17 mouse cellular contexts compared by ENCODE assay signal in genomic region chr10:40843841-40844240, GRCm38 (mm10). TPM values are rescaled to one million over a fixed set of nuclear protein-coding genes. Genes with fewer than 3 reads are reported as not detected.
A peak's percentile ranks its signal among the peaks of the same experiment; 100 is the strongest.
DNase-seq lines count a peak whose midpoint lies in the region; ATAC-seq and TF ChIP-seq lines count a peak whose summit lies in the region.
"Had no signal": no experiment of that assay in that cellular context is flagged by ENCODE, and none has a peak within 500 bp of the region (broad histone marks: within the 10 kb centered on the region; RNA-seq: fewer than 3 reads in every experiment).

No protein-coding gene starts in this region.

- no peaks in the 10 kb centered on the region for H3K79me2 ChIP-seq in heart, adult 2 months (replicated peaks; ENCODE audit: control insufficient read depth, insufficient read depth, low read length)

- no peak overlapping the region for H3K9ac ChIP-seq in heart, embryonic 11.5 days (ENCODE audit: low read depth, low read length)
- no peak overlapping the region for H3K9ac ChIP-seq in heart, adult 2 months (ENCODE audit: low read depth, low read length)
- H3K9ac ChIP-seq: liver, embryonic 12.5 days had no signal

- H3K4me1 ChIP-seq in heart, embryonic 11.5 days (ENCODE audit: control insufficient read depth, insufficient read depth, low read length): peaks cover 6% of the 10 kb centered on the region; the same call in 1 of the 2 replicates
- peaks cover 2% of the 10 kb centered on the region for H3K4me1 ChIP-seq in heart, adult 2 months (ENCODE audit: control insufficient read depth, insufficient read depth, low read length)
- no peaks in the 10 kb centered on the region for H3K4me1 ChIP-seq in testis, adult 2 months (ENCODE audit: control insufficient read depth, insufficient read depth, low read length)
- H3K4me1 ChIP-seq: liver, embryonic 12.5 days had no signal

- TF ChIP-seq POLR2A in heart, adult 2 months (IDR thresholded peaks at IDR 0.05; ENCODE audit: insufficient read depth, low read depth, low read length): no peak
- TF ChIP-seq POLR2A in testis, adult 2 months (IDR thresholded peaks at IDR 0.05; ENCODE audit: control insufficient read depth, low read depth, low read length): no peak

- no peak for ATAC-seq in heart, embryonic 11.5 days (replicated peaks; ENCODE audit: insufficient number of reproducible peaks, low FRiP score, low TSS enrichment)
- ATAC-seq: liver, embryonic 12.5 days; lung, postnatal 0 days had no signal

- H3K27me3 ChIP-seq in heart, embryonic 11.5 days (ENCODE audit: control insufficient read depth, insufficient read depth, low read length): no peaks in the 10 kb centered on the region
- H3K27me3 ChIP-seq in heart, adult 2 months (ENCODE audit: control insufficient read depth, insufficient read depth, low read length): no peaks in the 10 kb centered on the region
- no peaks in the 10 kb centered on the region for H3K27me3 ChIP-seq in testis, adult 2 months (ENCODE audit: control insufficient read depth, insufficient read depth, low read length)
- H3K27me3 ChIP-seq: liver, embryonic 12.5 days; megakaryocyte, embryonic 14.5 days had no signal

- no peak for TF ChIP-seq EP300 in heart, adult 2 months (IDR thresholded peaks at IDR 0.05; ENCODE audit: insufficient read depth, low read depth, low read length)

- H3K36me3 ChIP-seq in heart, embryonic 11.5 days (ENCODE audit: control insufficient read depth, insufficient read depth, low read length): peaks cover 5% of the 10 kb centered on the region; the same call in 1 of the 2 replicates
- H3K36me3 ChIP-seq in heart, adult 2 months (ENCODE audit: control insufficient read depth, insufficient read depth, low read length): peaks cover 3% of the 10 kb centered on the region; the same call in 1 of the 2 replicates
- H3K36me3 ChIP-seq in testis, adult 2 months (ENCODE audit: control insufficient read depth, insufficient read depth, low read length): no peaks in the 10 kb centered on the region; the same call in 1 of the 2 replicates

- no peaks in the 10 kb centered on the region for H3K9me3 ChIP-seq in heart, embryonic 11.5 days (replicated peaks; ENCODE audit: control insufficient read depth, low read length)
- H3K9me3 ChIP-seq: embryonic facial prominence, embryonic 10.5 days; liver, embryonic 12.5 days; megakaryocyte, embryonic 14.5 days had no signal

- no peak for TF ChIP-seq CTCF in heart, adult 2 months (IDR thresholded peaks at IDR 0.05)
- no peak for TF ChIP-seq CTCF in layer of hippocampus, adult 2 months (conservative IDR thresholded peaks at IDR 0.05)
- TF ChIP-seq CTCF in testis, adult 2 months (IDR thresholded peaks at IDR 0.05; ENCODE audit: control insufficient read depth, insufficient read depth, insufficient replicate concordance, low read depth, low read length): no peak

- 0 out of 2 replicates have a peak overlapping the region, but pooled peaks have one; percentile 7 for H3K27ac ChIP-seq in heart, embryonic 11.5 days (ENCODE audit: low read depth, low read length)
- H3K27ac ChIP-seq in heart, adult 2 months: no peak overlapping the region
- H3K27ac ChIP-seq in layer of hippocampus, adult 2 months: peak overlapping the region; percentile 93
- 0 out of 2 replicates have a peak overlapping the region, but pooled peaks have one; percentile 5 for H3K27ac ChIP-seq in testis, adult 2 months (ENCODE audit: control insufficient read depth, insufficient read depth, low read depth, low read length)
- H3K27ac ChIP-seq: embryonic facial prominence, embryonic 10.5 days; liver, embryonic 12.5 days had no signal

- no peak overlapping the region for H3K4me3 ChIP-seq in heart, embryonic 11.5 days (ENCODE audit: low read depth, low read length)
- no peak overlapping the region for H3K4me3 ChIP-seq in heart, adult 2 months
- H3K4me3 ChIP-seq in layer of hippocampus, adult 2 months: no peak overlapping the region
- H3K4me3 ChIP-seq in testis, adult 2 months (ENCODE audit: control insufficient read depth, low read depth, low read length): no peak overlapping the region
- H3K4me3 ChIP-seq: embryonic facial prominence, embryonic 10.5 days; liver, embryonic 12.5 days; megakaryocyte, embryonic 14.5 days had no signal

- peak overlapping the region; percentile 51 for H3K4me2 ChIP-seq in heart, embryonic 11.5 days
- H3K4me2 ChIP-seq: liver, embryonic 12.5 days had no signal

- WGBS in heart, embryonic 11.5 days (ENCODE audit: insufficient replicate concordance): 79% methylated on average over 5 of the region's 5 CpGs
- 76% methylated on average over 5 of the region's 5 CpGs for WGBS in heart, adult 2 months

- intact Hi-C loops in heart, adult 2 months (cut with DNase I): no loop called here

- no peak for DNase-seq in heart, adult 2 months
- DNase-seq in layer of hippocampus, adult 2 months (ENCODE audit: low spot score in 2 of 2): no peak
- DNase-seq in layer of hippocampus, adult 8-10 months (ENCODE audit: low spot score in 2 of 2): no peak
- no peak for DNase-seq in testis, postnatal 10 days (ENCODE audit: low spot score)
- no peak for DNase-seq in ovary, postnatal 10 days (ENCODE audit: low spot score)
- DNase-seq: adrenal gland, adult 2 months; B cell, adult 2 months; cerebellum, adult 9-11 months; kidney, adult 18-20 months; kidney, postnatal 25 days; thymus, postnatal 4 days had no signal

RNA-seq across cellular contexts. Expression of gene Cdc40, which starts 39.3 kb away (rescaled TPM):
- 23.3 and 26.5 TPM in 2 replicates for polyA plus RNA-seq in heart, embryonic 11.5 days (2014; fragmentation: Nextera tagmentation; extraction: Ambion mirVana)
- total RNA-seq in heart, adult 2 months (2021): 10 to 100 TPM; 18.6 to 19.3 TPM
- 8.6 and 19.1 TPM in 2 replicates for polyA plus RNA-seq in heart, adult 2 months (2012; rRNA removed)
- 10 to 100 TPM; 67.1 to 73.9 TPM for total RNA-seq in layer of hippocampus, adult 2 months (2021)
- 10 to 100 TPM; 50.4 to 61.9 (median 59.2) TPM for total RNA-seq in layer of hippocampus, adult 8-10 months (2022)
- polyA plus RNA-seq in testis, adult 2 months (2012; rRNA removed): 6.0 and 6.1 TPM in 2 replicates

RNA-seq across cellular contexts. Expression of gene Wasf1, which starts 39.4 kb away (rescaled TPM):
- 16.6 and 19.5 TPM in 2 replicates for polyA plus RNA-seq in heart, embryonic 11.5 days (2014; fragmentation: Nextera tagmentation; extraction: Ambion mirVana)
- under 1 TPM; 0.43 to 0.63 TPM for total RNA-seq in heart, adult 2 months (2021)
- 0.47 and 0.53 TPM in 2 replicates for polyA plus RNA-seq in heart, adult 2 months (2012; rRNA removed)
- total RNA-seq in layer of hippocampus, adult 2 months (2021): 100 to 1,000 TPM; 412 to 418 TPM
- total RNA-seq in layer of hippocampus, adult 8-10 months (2022): 100 to 1,000 TPM; 310 to 364 (median 325) TPM
- polyA plus RNA-seq in testis, adult 2 months (2012; rRNA removed): 7.5 and 11.4 TPM in 2 replicates

Comparison
In these comparisons a context has a peak if more than half of its experiments do, and no peak if none do; other contexts are left out.
1. RNA of gene Wasf1, which starts 39.4 kb away (total RNA-seq): 412 to 418 TPM in layer of hippocampus, adult 2 months and 310 to 364 TPM in layer of hippocampus, adult 8-10 months; 0.43 to 0.63 TPM in heart, adult 2 months; every median in the first group is over 100 times any median in the second.